Mouse (Mus musculus): Measurements from ENCODE around the gene Sstr2. TPM values are rescaled to one million over a fixed set of nuclear protein-coding genes. Genes with fewer than 3 reads are reported as not detected.

Gene Sstr2
- polyA plus RNA-seq, 1 experiment from 2014 or later: 1.3 TPM

DNA sequence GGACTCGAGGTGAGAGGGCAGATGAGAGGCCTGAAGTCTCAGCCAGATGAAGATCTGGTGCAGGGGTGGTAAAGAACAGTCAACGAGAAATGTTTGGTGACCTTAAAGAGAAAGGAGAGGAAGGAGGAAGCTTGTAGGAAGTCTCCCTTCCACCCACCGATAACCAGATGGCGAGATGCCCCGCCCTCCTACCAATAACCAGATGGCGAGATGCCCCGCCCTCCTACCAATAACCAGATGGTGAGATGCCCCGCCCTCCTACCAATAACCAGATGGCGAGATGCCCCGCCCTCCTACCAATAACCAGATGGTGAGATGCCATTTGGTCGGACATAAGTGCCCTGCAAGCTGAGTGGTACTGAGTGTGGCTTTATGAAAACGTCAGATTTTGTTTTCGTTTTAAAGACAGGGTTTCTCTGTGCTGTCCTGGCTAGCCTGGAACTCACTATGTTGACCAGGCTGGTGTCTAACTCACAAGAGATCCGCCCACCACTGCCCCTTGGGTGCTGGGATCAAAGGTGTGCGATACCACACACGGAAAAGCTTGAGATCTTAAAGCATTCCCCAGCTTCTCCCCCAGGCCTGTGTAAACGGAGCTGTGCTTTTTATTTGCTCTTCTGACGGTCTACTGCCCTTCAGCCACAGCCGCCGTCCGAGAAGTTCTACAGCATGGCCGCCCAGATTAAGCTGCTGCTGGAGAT, 32.2 kb downstream of the Sstr2 start:
- H3K27ac ChIP-seq (ENCODE audit: low read length): peak overlapping the region; percentile 65

DNA sequence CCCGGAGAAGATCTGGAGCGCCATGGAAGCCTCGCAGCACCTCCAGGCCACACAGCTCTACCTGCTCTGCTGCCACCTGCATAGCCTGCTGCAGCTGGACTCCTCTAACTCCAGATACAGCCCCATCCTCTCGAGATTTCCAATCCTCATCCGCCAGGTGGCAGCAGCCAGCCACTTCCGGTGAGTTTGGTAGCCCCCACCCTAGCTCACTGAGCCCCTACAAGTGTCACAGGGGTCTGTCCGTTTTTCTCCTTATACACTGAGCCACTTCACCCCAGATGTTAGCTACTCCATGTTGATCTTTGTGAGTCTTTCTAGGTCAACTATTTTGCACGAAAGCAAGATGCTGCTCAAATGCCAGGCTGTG, 32.7 kb downstream of the Sstr2 start:
- H3K36me3 ChIP-seq (ENCODE audit: control insufficient read depth, insufficient read depth, low read length): peaks cover 30% of the 10 kb centered on the region
- H3K9me3 ChIP-seq (ENCODE audit: control insufficient read depth, low read length): no peaks in the 10 kb centered on the region
- peak; percentile 17; the same call in 1 of the 2 replicates for ATAC-seq
- H3K4me3 ChIP-seq (ENCODE audit: low read length): no peak overlapping the region
- no peaks in the 10 kb centered on the region for H3K27me3 ChIP-seq (replicated peaks; ENCODE audit: control insufficient read depth, insufficient read depth, low read length)
- 40% methylated on average over 8 of the region's 8 CpGs for WGBS
- H3K4me1 ChIP-seq (ENCODE audit: control insufficient read depth, insufficient read depth, low read length): peaks cover 10% of the 10 kb centered on the region
- peak overlapping the region; percentile 35; the same call in 1 of the 2 replicates for H3K27ac ChIP-seq (ENCODE audit: low read length)
- no peak overlapping the region for H3K4me2 ChIP-seq (ENCODE audit: low read depth, low read length)
- H3K9ac ChIP-seq (ENCODE audit: low read depth, low read length): no peak overlapping the region

More for the DNA sequence above, 32.2 kb downstream of the Sstr2 start:
- peaks cover 10% of the 10 kb centered on the region for H3K4me1 ChIP-seq (ENCODE audit: control insufficient read depth, insufficient read depth, low read length)
- no peaks in the 10 kb centered on the region for H3K9me3 ChIP-seq (ENCODE audit: control insufficient read depth, low read length)
- 51% methylated on average over 22 of the region's 22 CpGs for WGBS
- H3K27me3 ChIP-seq (replicated peaks; ENCODE audit: control insufficient read depth, insufficient read depth, low read length): no peaks in the 10 kb centered on the region
- ATAC-seq: peak; percentile 17
- peak overlapping the region; percentile 20; the same call in 1 of the 2 replicates for H3K4me2 ChIP-seq (ENCODE audit: low read depth, low read length)
- H3K4me3 ChIP-seq (ENCODE audit: low read length): no peak overlapping the region
- peaks cover 25% of the 10 kb centered on the region for H3K36me3 ChIP-seq (ENCODE audit: control insufficient read depth, insufficient read depth, low read length)
- H3K9ac ChIP-seq (ENCODE audit: low read depth, low read length): no peak overlapping the region

DNA sequence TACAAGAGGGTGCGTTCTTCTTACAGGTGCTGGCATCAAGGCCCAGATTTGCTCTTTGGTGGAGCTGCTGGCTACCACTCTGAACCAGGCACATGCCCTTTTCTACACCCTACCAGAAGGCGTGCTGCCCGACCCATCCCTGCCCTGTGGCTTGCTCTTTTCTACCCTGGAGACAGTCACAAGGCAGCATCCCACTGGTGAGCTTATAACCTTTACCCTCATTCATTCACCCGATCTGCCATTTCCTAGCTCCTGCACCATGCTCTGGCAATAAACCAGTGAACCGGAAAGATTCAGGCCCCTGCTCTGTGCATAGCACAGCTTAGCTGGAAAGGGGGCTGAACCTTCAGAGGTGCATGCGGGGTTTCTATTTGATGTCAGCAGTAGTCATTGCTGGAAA, 33.4 kb downstream of the Sstr2 start:
- 86% methylated on average over 6 of the region's 6 CpGs for WGBS
- no peaks in the 10 kb centered on the region for H3K9me3 ChIP-seq (ENCODE audit: control insufficient read depth, low read length)
- H3K4me1 ChIP-seq (ENCODE audit: control insufficient read depth, insufficient read depth, low read length): peaks cover 10% of the 10 kb centered on the region
- H3K9ac ChIP-seq (ENCODE audit: low read depth, low read length): no peak overlapping the region
- no peak overlapping the region for H3K4me2 ChIP-seq (ENCODE audit: low read depth, low read length)
- no peaks in the 10 kb centered on the region for H3K27me3 ChIP-seq (replicated peaks; ENCODE audit: control insufficient read depth, insufficient read depth, low read length)
- no peak overlapping the region for H3K4me3 ChIP-seq (ENCODE audit: low read length)
- ATAC-seq: no peak
- H3K36me3 ChIP-seq (ENCODE audit: control insufficient read depth, insufficient read depth, low read length): peaks cover 36% of the 10 kb centered on the region
- no peak overlapping the region for H3K27ac ChIP-seq (ENCODE audit: low read length)

DNA sequence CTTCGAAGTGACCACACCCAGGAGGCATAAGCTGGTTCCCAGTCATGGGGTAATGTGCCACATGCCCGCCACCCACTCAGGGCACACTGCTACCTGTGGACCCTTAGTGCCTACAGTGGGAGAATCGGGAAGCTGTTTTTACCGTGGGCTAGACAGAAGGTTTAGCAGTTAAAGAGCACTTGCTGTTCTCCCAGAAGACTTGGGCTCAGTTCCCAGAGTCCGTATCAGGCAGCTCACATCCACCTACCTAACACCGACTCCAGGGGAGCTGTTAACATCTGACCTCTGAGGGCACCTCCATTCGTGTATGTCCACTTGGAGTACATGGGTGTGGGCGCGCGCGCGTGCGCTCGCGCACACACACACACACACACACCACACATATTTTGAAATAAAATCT, 35.0 kb downstream of the Sstr2 start:
- H3K4me1 ChIP-seq (ENCODE audit: control insufficient read depth, insufficient read depth, low read length): peaks cover 10% of the 10 kb centered on the region
- H3K27ac ChIP-seq (ENCODE audit: low read length): no peak overlapping the region
- ATAC-seq: no peak
- no peak overlapping the region for H3K4me2 ChIP-seq (ENCODE audit: low read depth, low read length)
- H3K36me3 ChIP-seq (ENCODE audit: control insufficient read depth, insufficient read depth, low read length): peaks cover 40% of the 10 kb centered on the region
- H3K27me3 ChIP-seq (replicated peaks; ENCODE audit: control insufficient read depth, insufficient read depth, low read length): no peaks in the 10 kb centered on the region
- 94% methylated on average over 15 of the region's 15 CpGs for WGBS
- H3K4me3 ChIP-seq (ENCODE audit: low read length): no peak overlapping the region
- no peaks in the 10 kb centered on the region for H3K9me3 ChIP-seq (ENCODE audit: control insufficient read depth, low read length)
- no peak overlapping the region for H3K9ac ChIP-seq (ENCODE audit: low read depth, low read length)

DNA sequence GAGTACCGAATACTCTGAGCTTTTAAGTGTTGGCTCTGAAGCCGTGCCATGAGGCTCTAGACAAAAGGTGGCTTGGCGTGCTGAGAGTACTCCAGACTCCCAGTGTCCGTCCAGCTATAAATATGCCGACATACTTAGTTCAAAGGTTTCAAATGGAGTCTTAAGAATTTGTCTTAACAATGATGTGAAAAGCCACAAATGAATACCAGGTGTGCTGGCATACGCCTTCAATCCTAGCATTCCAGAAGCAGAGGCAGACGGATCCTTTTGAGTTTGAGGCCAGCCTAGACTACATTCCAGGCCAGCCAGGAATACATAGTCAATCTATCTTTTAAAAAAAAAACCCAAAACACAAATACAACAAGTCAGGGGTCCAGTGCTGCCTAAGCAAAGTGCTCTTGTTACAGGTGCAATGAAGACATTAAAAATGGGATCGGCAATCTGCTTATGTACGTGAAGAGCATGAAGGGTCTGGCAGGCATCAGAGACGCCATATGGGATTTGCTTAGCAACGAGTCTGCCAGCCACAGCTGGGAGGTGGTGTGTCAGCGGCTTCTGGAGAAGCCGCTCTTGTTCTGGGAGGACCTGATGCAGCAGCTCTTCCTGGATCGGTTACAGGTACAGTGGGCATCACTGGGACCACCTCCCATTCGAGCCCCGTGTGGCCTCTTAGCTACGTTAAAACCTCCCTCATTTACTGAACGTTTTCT, 35.6 kb downstream of the Sstr2 start:
- no peaks in the 10 kb centered on the region for H3K9me3 ChIP-seq (ENCODE audit: control insufficient read depth, low read length)
- H3K9ac ChIP-seq (ENCODE audit: low read depth, low read length): no peak overlapping the region
- WGBS: 78% methylated on average over 18 of the region's 18 CpGs
- H3K4me2 ChIP-seq (ENCODE audit: low read depth, low read length): no peak overlapping the region
- H3K27me3 ChIP-seq (replicated peaks; ENCODE audit: control insufficient read depth, insufficient read depth, low read length): no peaks in the 10 kb centered on the region
- H3K27ac ChIP-seq (ENCODE audit: low read length): no peak overlapping the region
- no peak overlapping the region for H3K4me3 ChIP-seq (ENCODE audit: low read length)
- peaks cover 10% of the 10 kb centered on the region for H3K4me1 ChIP-seq (ENCODE audit: control insufficient read depth, insufficient read depth, low read length)
- ATAC-seq: no peak
- H3K36me3 ChIP-seq (ENCODE audit: control insufficient read depth, insufficient read depth, low read length): peaks cover 44% of the 10 kb centered on the region

DNA sequence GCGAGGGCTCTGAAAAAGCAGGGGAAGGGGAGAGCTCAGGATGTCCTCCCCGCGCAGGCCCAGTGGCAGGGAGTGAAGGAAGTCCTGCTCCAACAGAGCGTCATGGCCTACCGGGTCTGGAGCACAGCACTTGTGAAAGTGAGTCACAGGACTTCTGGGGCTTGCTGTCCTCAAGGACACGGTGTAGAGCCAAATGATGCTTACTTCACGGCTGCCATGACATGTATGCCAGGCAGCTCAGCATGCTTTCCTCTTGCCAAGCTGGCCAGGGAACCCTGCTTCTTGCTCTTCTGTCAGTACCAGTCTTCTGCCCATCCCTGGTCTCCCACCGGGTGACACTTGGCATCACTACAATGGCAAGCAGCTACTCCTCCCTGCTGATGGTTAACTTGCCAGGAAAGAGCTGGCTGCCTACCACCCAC, 37.4 kb downstream of the Sstr2 start:
- H3K36me3 ChIP-seq (ENCODE audit: control insufficient read depth, insufficient read depth, low read length): peaks cover 52% of the 10 kb centered on the region
- no peaks in the 10 kb centered on the region for H3K4me1 ChIP-seq (ENCODE audit: control insufficient read depth, insufficient read depth, low read length)
- H3K4me3 ChIP-seq (ENCODE audit: low read length): no peak overlapping the region
- no peak overlapping the region for H3K9ac ChIP-seq (ENCODE audit: low read depth, low read length)
- H3K9me3 ChIP-seq (ENCODE audit: control insufficient read depth, low read length): no peaks in the 10 kb centered on the region
- no peak overlapping the region for H3K27ac ChIP-seq (ENCODE audit: low read length)
- no peak overlapping the region for H3K4me2 ChIP-seq (ENCODE audit: low read depth, low read length)
- no peaks in the 10 kb centered on the region for H3K27me3 ChIP-seq (replicated peaks; ENCODE audit: control insufficient read depth, insufficient read depth, low read length)
- 88% methylated on average over 8 of the region's 8 CpGs for WGBS
- ATAC-seq: no peak

DNA sequence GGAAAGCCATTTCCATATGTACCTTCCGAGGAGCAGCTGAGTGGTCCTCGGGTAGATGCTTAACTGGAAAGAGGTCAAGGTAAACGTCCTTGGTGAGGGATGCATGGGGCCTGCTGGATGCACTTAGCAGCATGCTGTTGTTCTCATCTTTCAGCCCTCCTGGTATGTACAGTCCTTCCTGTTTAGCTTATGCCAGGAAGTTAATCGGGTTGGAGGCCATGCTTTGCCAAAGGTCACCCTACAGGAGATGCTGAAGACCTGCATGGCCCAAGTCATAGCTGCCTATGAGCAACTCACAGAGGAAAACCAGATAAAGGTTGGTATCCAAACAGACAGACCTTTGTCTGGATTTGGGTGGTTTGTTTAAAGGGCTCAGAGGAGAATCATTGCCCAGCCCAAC, 38.1 kb downstream of the Sstr2 start:
- WGBS: 53% methylated on average over 4 of the region's 4 CpGs
- no peak overlapping the region for H3K27ac ChIP-seq (ENCODE audit: low read length)
- H3K27me3 ChIP-seq (replicated peaks; ENCODE audit: control insufficient read depth, insufficient read depth, low read length): no peaks in the 10 kb centered on the region
- H3K4me2 ChIP-seq (ENCODE audit: low read depth, low read length): no peak overlapping the region
- H3K9me3 ChIP-seq (ENCODE audit: control insufficient read depth, low read length): no peaks in the 10 kb centered on the region
- H3K9ac ChIP-seq (ENCODE audit: low read depth, low read length): no peak overlapping the region
- no peak overlapping the region for H3K4me3 ChIP-seq (ENCODE audit: low read length)
- no peak for ATAC-seq
- H3K4me1 ChIP-seq (ENCODE audit: control insufficient read depth, insufficient read depth, low read length): no peaks in the 10 kb centered on the region
- peaks cover 59% of the 10 kb centered on the region for H3K36me3 ChIP-seq (ENCODE audit: control insufficient read depth, insufficient read depth, low read length)

DNA sequence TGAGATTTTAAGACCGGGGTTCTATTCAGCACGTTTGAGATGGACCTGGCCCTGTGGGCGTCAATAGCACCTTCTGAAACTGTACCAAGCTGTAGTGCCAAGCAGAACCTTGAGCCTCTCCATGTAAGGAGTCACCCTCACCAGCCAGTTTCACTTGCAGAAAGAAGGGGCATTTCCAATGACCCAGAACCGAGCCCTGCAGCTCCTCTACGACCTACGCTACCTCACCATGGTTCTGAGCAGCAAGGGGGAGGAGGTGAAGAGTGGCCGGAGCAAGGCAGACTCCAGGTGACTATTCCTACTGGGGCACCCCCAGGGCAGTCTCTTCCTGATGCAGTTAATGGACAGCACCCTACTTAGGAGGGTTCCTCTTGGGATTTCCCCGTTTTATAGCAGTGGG, 39.2 kb downstream of the Sstr2 start:
- Histone ChIP-seq H3K27me3 (replicated peaks; ENCODE audit: control insufficient read depth, insufficient read depth, low read length) (no peaks in the 10 kb centered on the region), H3K4me1 (ENCODE audit: control insufficient read depth, insufficient read depth, low read length) (no peaks in the 10 kb centered on the region), H3K27ac (ENCODE audit: low read length) (no peak overlapping the region), H3K4me2 (ENCODE audit: low read depth, low read length) (no peak overlapping the region), H3K9ac (ENCODE audit: low read depth, low read length) (no peak overlapping the region), H3K36me3 (ENCODE audit: control insufficient read depth, insufficient read depth, low read length) (peaks cover 51% of the 10 kb centered on the region), H3K9me3 (ENCODE audit: control insufficient read depth, low read length) (no peaks in the 10 kb centered on the region), H3K4me3 (ENCODE audit: low read length) (no peak overlapping the region)
- 81% methylated on average over 8 of the region's 8 CpGs for WGBS
- ATAC-seq: no peak

DNA sequence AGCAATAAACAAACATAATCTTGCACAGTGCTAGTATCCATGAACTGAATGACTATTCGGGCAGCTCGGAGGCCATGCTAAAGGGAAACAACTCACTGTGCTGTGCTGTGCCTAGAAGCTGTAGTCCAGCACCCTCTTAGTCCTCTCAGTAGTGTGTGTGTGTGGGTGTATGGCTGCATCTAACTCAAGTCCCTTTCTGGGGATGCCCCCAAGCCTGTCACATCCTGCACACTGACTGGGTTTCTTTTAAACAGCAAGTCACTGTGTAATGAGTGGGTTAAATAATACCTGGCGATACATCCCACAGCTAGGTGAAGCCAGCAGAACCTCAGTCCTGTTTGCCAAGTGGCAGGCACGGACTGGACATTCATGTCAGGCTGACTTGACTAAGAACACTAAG, 39.6 kb downstream of the Sstr2 start:
- no peak for ATAC-seq
- no peak overlapping the region for H3K4me3 ChIP-seq (ENCODE audit: low read length)
- WGBS: 76% methylated on average over 4 of the region's 4 CpGs
- H3K27ac ChIP-seq (ENCODE audit: low read length): no peak overlapping the region
- H3K9ac ChIP-seq (ENCODE audit: low read depth, low read length): no peak overlapping the region
- peaks cover 51% of the 10 kb centered on the region for H3K36me3 ChIP-seq (ENCODE audit: control insufficient read depth, insufficient read depth, low read length)
- H3K27me3 ChIP-seq (replicated peaks; ENCODE audit: control insufficient read depth, insufficient read depth, low read length): no peaks in the 10 kb centered on the region
- no peak overlapping the region for H3K4me2 ChIP-seq (ENCODE audit: low read depth, low read length)
- no peaks in the 10 kb centered on the region for H3K4me1 ChIP-seq (ENCODE audit: control insufficient read depth, insufficient read depth, low read length)
- H3K9me3 ChIP-seq (ENCODE audit: control insufficient read depth, low read length): no peaks in the 10 kb centered on the region
